Mouse (Mus musculus): ENCODE measurements at regions not wholly inside any gene's neighbourhood (a gene's known extent, or its start where the extent isn't known, plus 50 kb on each side); places are given as distances from the start of the nearest gene placed in this dataset.

- no peak for DNase-seq (ENCODE audit: low spot score)
- H3K4me3 ChIP-seq (ENCODE audit: low read depth, low read length), result no peak overlapping the region
- TF ChIP-seq CTCF (IDR thresholded peaks at IDR 0.05; ENCODE audit: low read depth) (no peak), EP300 (optimal IDR thresholded peaks at IDR 0.05) (no peak)
- no peaks in the 10 kb centered on the region for H3K27me3 ChIP-seq (ENCODE audit: control insufficient read depth, insufficient read depth, low read length)
- no peak overlapping the region for H3K9ac ChIP-seq (ENCODE audit: low read length)
- no peak overlapping the region for H3K4me2 ChIP-seq (replicated peaks; ENCODE audit: low read depth)
- H3K9me3 ChIP-seq (ENCODE audit: control insufficient read depth, low read length), result no peaks in the 10 kb centered on the region
- H3K27ac ChIP-seq (replicated peaks), result no peak overlapping the region
- WGBS, result 75% methylated on average over 2 of the region's 2 CpGs
- H3K36me3 ChIP-seq (ENCODE audit: control insufficient read depth, insufficient read depth, low read length), result no peaks in the 10 kb centered on the region
- peaks cover 15% of the 10 kb centered on the region for H3K4me1 ChIP-seq (replicated peaks; ENCODE audit: control insufficient read depth, insufficient read depth)
- ATAC-seq (ENCODE audit: low FRiP score, low TSS enrichment), result no peak
Measured at GRCm38 (mm10) chr4:95155178-95155577, 103.2 kb upstream of the Jun start.

GRCm38 (mm10) chr4:95155796-95156195, 103.8 kb upstream of the Jun start:
- H3K4me1 ChIP-seq (replicated peaks; ENCODE audit: control insufficient read depth, insufficient read depth), result peaks cover 19% of the 10 kb centered on the region
- ATAC-seq (ENCODE audit: low FRiP score, low TSS enrichment) (no peak), DNase-seq (ENCODE audit: low spot score) (no peak)
- TF ChIP-seq CTCF (IDR thresholded peaks at IDR 0.05; ENCODE audit: low read depth) (no peak), EP300 (optimal IDR thresholded peaks at IDR 0.05) (no peak)
- H3K9me3 ChIP-seq (ENCODE audit: control insufficient read depth, low read length), result no peaks in the 10 kb centered on the region
- WGBS, result 72% methylated on average over 5 of the region's 5 CpGs
- H3K4me3 ChIP-seq (ENCODE audit: low read depth, low read length), result no peak overlapping the region
- no peaks in the 10 kb centered on the region for H3K27me3 ChIP-seq (ENCODE audit: control insufficient read depth, insufficient read depth, low read length)
- H3K4me2 ChIP-seq (replicated peaks; ENCODE audit: low read depth), result no peak overlapping the region
- H3K36me3 ChIP-seq (ENCODE audit: control insufficient read depth, insufficient read depth, low read length), result no peaks in the 10 kb centered on the region
- H3K27ac ChIP-seq (replicated peaks), result no peak overlapping the region; the same call in 1 of the 2 replicates
- no peak overlapping the region for H3K9ac ChIP-seq (ENCODE audit: low read length)

GRCm38 (mm10) chr4:95156451-95157271, 104.6 kb upstream of the Jun start:
- no peak for TF ChIP-seq EP300 (optimal IDR thresholded peaks at IDR 0.05)
- 0 out of 2 replicates have a peak, but pooled peaks have one; percentile 2 for TF ChIP-seq CTCF (IDR thresholded peaks at IDR 0.05; ENCODE audit: low read depth)
- Histone ChIP-seq H3K9me3 (ENCODE audit: control insufficient read depth, low read length) (no peaks in the 10 kb centered on the region), H3K36me3 (ENCODE audit: control insufficient read depth, insufficient read depth, low read length) (no peaks in the 10 kb centered on the region), H3K4me1 (replicated peaks; ENCODE audit: control insufficient read depth, insufficient read depth) (peaks cover 19% of the 10 kb centered on the region), H3K9ac (ENCODE audit: low read length) (no peak overlapping the region), H3K27me3 (ENCODE audit: control insufficient read depth, insufficient read depth, low read length) (no peaks in the 10 kb centered on the region), H3K4me3 (ENCODE audit: low read depth, low read length) (no peak overlapping the region), H3K4me2 (replicated peaks; ENCODE audit: low read depth) (no peak overlapping the region), H3K27ac (replicated peaks) (no peak overlapping the region; the same call in 1 of the 2 replicates)
- WGBS, result 31% methylated on average over 5 of the region's 5 CpGs
- ATAC-seq (ENCODE audit: low FRiP score, low TSS enrichment), result no peak
- no peak for DNase-seq (ENCODE audit: low spot score)

GRCm38 (mm10) chr4:95157653-95158430, 105.8 kb upstream of the Jun start:
- Histone ChIP-seq H3K9me3 (ENCODE audit: control insufficient read depth, low read length) (no peaks in the 10 kb centered on the region), H3K36me3 (ENCODE audit: control insufficient read depth, insufficient read depth, low read length) (no peaks in the 10 kb centered on the region), H3K9ac (ENCODE audit: low read length) (no peak overlapping the region), H3K27me3 (ENCODE audit: control insufficient read depth, insufficient read depth, low read length) (no peaks in the 10 kb centered on the region), H3K4me2 (replicated peaks; ENCODE audit: low read depth) (no peak overlapping the region), H3K4me1 (replicated peaks; ENCODE audit: control insufficient read depth, insufficient read depth) (peaks cover 19% of the 10 kb centered on the region), H3K27ac (replicated peaks) (no peak overlapping the region), H3K4me3 (ENCODE audit: low read depth, low read length) (no peak overlapping the region)
- DNase-seq (ENCODE audit: low spot score) (no peak), ATAC-seq (ENCODE audit: low FRiP score, low TSS enrichment) (no peak)
- WGBS, result 84% methylated on average over 7 of the region's 7 CpGs
- no peak for TF ChIP-seq EP300 (optimal IDR thresholded peaks at IDR 0.05)
- TF ChIP-seq CTCF (IDR thresholded peaks at IDR 0.05; ENCODE audit: low read depth), result no peak

GRCm38 (mm10) chr4:95158632-95159424, 106.8 kb upstream of the Jun start:
- TF ChIP-seq EP300 (optimal IDR thresholded peaks at IDR 0.05), result no peak
- TF ChIP-seq CTCF (IDR thresholded peaks at IDR 0.05; ENCODE audit: low read depth), result no peak

More at GRCm38 (mm10) chr4:95158632-95159424, 106.8 kb upstream of the Jun start:
- Histone ChIP-seq H3K4me1 (replicated peaks; ENCODE audit: control insufficient read depth, insufficient read depth) (peaks cover 16% of the 10 kb centered on the region), H3K27me3 (ENCODE audit: control insufficient read depth, insufficient read depth, low read length) (no peaks in the 10 kb centered on the region), H3K4me3 (ENCODE audit: low read depth, low read length) (no peak overlapping the region), H3K36me3 (ENCODE audit: control insufficient read depth, insufficient read depth, low read length) (no peaks in the 10 kb centered on the region), H3K27ac (replicated peaks) (no peak overlapping the region), H3K9ac (ENCODE audit: low read length) (no peak overlapping the region), H3K9me3 (ENCODE audit: control insufficient read depth, low read length) (no peaks in the 10 kb centered on the region), H3K4me2 (replicated peaks; ENCODE audit: low read depth) (no peak overlapping the region)
- no peak for DNase-seq (ENCODE audit: low spot score)
- ATAC-seq (ENCODE audit: low FRiP score, low TSS enrichment), result no peak
- 44% methylated on average over 6 of the region's 6 CpGs for WGBS
